Mouse (Mus musculus): ENCODE measurements around the gene Slc26a5. TPM values are rescaled to one million over a fixed set of nuclear protein-coding genes. Genes with fewer than 3 reads are reported as not detected.

Gene Slc26a5
- polyA plus RNA-seq, 1 experiment from 2014 or later: not detected

DNA sequence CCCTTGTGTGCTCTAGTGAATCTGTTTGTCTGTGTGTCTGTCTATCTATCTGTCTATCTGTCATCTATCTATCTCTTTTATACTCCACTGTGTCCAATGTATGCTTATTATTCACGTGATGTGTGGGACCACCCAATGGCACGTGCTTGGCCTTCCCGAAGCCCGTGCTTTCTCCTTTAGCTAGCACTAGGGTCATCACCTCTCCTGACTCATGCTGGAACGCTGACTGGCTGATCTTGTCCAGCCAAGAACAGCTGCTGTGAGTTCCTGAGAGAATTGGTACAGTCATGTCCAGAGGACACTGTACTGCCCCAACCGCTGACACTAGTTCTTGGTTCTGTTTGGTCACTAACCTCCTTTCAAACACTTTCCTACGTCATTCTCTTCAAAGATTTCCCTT, 6.8 kb downstream of the Slc26a5 start:
- ATAC-seq (ENCODE audit: borderline replicate concordance, extremely low read depth, low FRiP score, low TSS enrichment): no peak
- Histone ChIP-seq H3K4me2 (no peak overlapping the region), H3K27me3 (no peaks in the 10 kb centered on the region), H3K4me1 (no peaks in the 10 kb centered on the region), H3K27ac (no peak overlapping the region), H3K4me3 (no peak overlapping the region), H3K9me3 (no peaks in the 10 kb centered on the region), H3K9ac (no peak overlapping the region), H3K36me3 (no peaks in the 10 kb centered on the region)
- WGBS: 70% methylated on average over 7 of the region's 7 CpGs

DNA sequence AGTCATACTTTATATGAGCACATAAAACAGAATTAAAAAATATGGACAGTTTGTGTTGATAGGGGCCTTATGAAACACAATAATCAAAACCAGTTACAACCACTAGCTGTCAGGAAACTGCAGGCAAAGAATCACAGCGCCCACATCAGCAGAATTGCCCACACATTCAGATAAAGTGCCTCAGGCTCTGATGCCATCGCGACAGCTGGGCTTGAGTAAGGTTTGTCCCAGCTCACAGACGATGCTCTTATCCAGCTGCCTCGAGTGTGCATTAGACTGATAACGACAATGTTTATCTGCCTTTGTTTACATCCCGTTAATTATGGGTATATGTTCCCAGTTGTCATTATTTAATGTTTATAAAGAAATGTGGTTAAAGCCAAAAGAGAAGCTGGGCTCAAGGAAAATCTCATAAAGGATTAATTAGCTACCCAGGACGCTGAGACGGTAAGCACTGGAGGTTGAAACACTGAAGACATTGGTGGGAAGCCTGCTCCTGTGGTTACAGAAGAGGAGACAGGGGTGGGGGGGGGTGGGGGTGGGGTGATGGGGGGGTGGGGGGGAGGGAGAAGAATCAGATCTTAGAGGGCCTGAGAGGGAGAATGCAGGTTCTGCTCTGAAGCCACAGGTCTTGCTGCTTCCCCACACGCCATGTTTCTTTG, 13.6 kb downstream of the Slc26a5 start:
- H3K4me2 ChIP-seq: no peak overlapping the region
- no peaks in the 10 kb centered on the region for H3K36me3 ChIP-seq
- H3K27me3 ChIP-seq: no peaks in the 10 kb centered on the region
- no peak overlapping the region for H3K9ac ChIP-seq
- H3K4me1 ChIP-seq: no peaks in the 10 kb centered on the region
- H3K9me3 ChIP-seq: no peaks in the 10 kb centered on the region
- H3K4me3 ChIP-seq: no peak overlapping the region
- no peak overlapping the region for H3K27ac ChIP-seq
- WGBS: 22% methylated on average over 10 of the region's 10 CpGs
- ATAC-seq (ENCODE audit: borderline replicate concordance, extremely low read depth, low FRiP score, low TSS enrichment): 0 out of 2 replicates have a peak, but pooled peaks have one; percentile 39

DNA sequence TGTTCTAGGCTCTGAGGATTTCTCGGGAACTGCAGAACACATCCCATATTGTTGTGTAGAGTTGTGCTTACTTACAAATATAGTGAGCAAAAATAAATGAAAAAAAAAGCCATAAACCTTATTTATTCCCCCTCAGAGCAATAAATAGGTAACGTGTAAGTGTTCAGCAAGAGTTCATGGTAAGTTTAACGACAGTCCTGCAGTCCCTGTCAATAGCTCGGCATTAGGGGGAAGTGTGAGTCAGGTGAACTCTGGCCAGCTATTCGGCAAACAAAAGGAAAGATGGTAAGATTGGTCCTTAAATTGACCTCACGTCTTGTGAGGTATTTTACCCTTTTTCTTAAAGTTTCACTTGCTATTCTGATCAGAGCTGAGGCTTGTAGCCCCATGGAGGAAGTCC, 18.0 kb downstream of the Slc26a5 start:
- H3K4me2 ChIP-seq: no peak overlapping the region
- 64% methylated on average over 6 of the region's 6 CpGs for whole genome bisulfite sequencing
- no peak overlapping the region for H3K4me3 ChIP-seq
- no peak overlapping the region for H3K27ac ChIP-seq
- no peak for ATAC-seq (ENCODE audit: borderline replicate concordance, extremely low read depth, low FRiP score, low TSS enrichment)
- no peaks in the 10 kb centered on the region for H3K9me3 ChIP-seq
- H3K4me1 ChIP-seq: no peaks in the 10 kb centered on the region
- H3K9ac ChIP-seq: no peak overlapping the region
- no peaks in the 10 kb centered on the region for H3K36me3 ChIP-seq
- no peaks in the 10 kb centered on the region for H3K27me3 ChIP-seq

DNA sequence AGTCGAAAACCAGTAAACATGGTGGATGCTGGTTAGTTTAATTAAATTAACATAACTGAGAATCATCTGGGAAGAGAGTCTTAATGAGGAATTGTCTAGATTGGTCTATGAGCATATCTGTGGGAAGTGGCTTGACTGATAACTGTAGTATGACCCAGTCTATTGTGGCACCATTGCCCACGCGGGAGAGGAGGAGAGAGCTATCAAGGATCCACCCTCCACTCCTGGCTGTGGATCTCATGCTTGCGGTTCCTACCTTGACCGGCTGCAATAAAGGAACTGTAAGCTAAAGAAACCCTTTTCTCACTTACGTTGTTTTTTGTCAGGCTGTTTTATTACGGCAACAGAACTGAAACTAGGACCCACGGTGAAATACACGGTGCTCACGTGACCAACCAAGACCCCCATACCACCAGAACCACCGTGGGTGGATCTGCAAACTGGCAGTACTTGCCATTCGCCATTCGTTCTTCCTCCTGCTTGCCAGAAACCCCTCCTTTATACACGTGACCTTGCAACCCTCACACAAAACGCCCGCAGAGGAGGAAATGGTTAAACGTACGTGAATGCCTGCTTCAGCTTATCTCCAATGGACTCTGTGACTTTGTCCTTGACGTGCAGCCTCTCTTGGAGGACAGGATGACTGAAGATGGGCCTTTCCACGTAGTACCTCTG, 18.7 kb downstream of the Slc26a5 start:
- Histone ChIP-seq H3K27me3 (no peaks in the 10 kb centered on the region), H3K4me3 (no peak overlapping the region), H3K4me2 (no peak overlapping the region), H3K36me3 (no peaks in the 10 kb centered on the region), H3K9me3 (no peaks in the 10 kb centered on the region), H3K27ac (no peak overlapping the region), H3K4me1 (no peaks in the 10 kb centered on the region), H3K9ac (no peak overlapping the region)
- 68% methylated on average over 20 of the region's 20 CpGs for WGBS
- ATAC-seq (ENCODE audit: borderline replicate concordance, extremely low read depth, low FRiP score, low TSS enrichment): no peak

DNA sequence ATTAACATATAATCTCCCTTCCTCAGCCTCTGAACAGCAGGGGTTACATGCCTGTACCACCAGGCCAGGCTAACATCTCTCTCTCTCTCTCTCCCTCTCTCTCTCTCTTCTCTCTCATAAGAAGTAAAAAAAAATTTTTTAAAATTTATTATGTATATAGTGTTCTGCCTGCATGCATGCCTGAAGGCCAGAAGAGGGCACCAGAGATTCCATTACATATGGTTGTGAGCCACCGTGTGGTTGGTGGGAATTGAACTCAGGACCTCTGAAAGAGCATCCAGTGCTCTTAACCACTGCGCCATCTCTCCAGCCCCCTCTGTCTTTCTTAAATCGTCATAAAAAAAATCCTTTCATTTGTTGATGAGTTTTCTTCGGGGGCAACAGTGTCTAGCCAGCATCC, 20.7 kb downstream of the Slc26a5 start:
- 62% methylated on average over 4 of the region's 4 CpGs for WGBS
- H3K4me2 ChIP-seq: no peak overlapping the region
- no peaks in the 10 kb centered on the region for H3K36me3 ChIP-seq
- no peaks in the 10 kb centered on the region for H3K9me3 ChIP-seq
- no peak overlapping the region for H3K9ac ChIP-seq
- ATAC-seq (ENCODE audit: borderline replicate concordance, extremely low read depth, low FRiP score, low TSS enrichment): no peak
- H3K27me3 ChIP-seq: no peaks in the 10 kb centered on the region
- no peak overlapping the region for H3K4me3 ChIP-seq
- H3K4me1 ChIP-seq: no peaks in the 10 kb centered on the region
- no peak overlapping the region for H3K27ac ChIP-seq

DNA sequence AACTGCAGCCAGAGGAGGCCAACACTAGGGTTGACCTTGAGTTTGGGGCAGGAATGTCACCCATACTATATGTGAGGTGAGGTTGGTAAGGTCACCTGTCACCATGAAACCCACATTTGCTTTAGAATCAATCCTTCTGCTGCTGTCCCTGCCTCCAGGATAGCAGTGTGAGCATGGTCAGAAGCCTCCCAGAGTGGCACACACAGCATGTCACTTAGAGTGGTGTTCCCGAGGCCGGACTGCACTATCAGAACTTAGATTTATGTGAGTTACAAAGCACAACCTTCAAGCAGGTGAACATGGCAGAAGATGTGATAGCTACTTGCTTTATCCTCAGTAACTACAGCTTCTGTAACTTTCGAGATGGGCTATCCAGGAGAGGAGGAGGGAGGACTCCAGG, 33.6 kb downstream of the Slc26a5 start:
- no peak overlapping the region for H3K9ac ChIP-seq
- H3K9me3 ChIP-seq: no peaks in the 10 kb centered on the region
- no peaks in the 10 kb centered on the region for H3K4me1 ChIP-seq
- H3K4me3 ChIP-seq: no peak overlapping the region
- ATAC-seq (ENCODE audit: borderline replicate concordance, extremely low read depth, low FRiP score, low TSS enrichment): no peak
- no peak overlapping the region for H3K27ac ChIP-seq
- WGBS: 71% methylated on average over 3 of the region's 3 CpGs
- no peaks in the 10 kb centered on the region for H3K27me3 ChIP-seq
- no peaks in the 10 kb centered on the region for H3K36me3 ChIP-seq
- no peak overlapping the region for H3K4me2 ChIP-seq

DNA sequence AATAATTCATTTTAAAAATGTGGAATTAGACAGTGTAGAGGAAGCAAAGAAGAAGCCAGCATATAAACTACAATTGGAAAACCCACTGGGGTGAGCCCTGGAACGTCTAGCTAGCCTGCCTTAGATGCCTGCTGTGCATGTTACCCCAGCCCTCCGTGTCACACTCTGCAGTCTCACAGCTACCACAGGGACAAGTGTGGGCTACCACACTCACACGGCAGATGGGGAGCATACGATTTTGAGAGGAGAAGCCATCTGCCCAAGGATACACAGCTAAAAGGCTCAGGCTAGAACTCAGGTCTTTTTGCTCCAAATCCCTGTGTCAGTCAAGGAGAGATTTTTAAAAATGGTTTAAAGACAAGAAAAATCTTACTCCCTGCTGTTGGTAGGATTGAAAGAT, 36.5 kb downstream of the Slc26a5 start:
- Histone ChIP-seq H3K4me2 (no peak overlapping the region), H3K27ac (no peak overlapping the region), H3K4me1 (no peaks in the 10 kb centered on the region), H3K9me3 (no peaks in the 10 kb centered on the region), H3K4me3 (no peak overlapping the region), H3K36me3 (no peaks in the 10 kb centered on the region), H3K9ac (no peak overlapping the region), H3K27me3 (no peaks in the 10 kb centered on the region)
- 58% methylated on average over 4 of the region's 4 CpGs for WGBS
- no peak for ATAC-seq (ENCODE audit: borderline replicate concordance, extremely low read depth, low FRiP score, low TSS enrichment)

DNA sequence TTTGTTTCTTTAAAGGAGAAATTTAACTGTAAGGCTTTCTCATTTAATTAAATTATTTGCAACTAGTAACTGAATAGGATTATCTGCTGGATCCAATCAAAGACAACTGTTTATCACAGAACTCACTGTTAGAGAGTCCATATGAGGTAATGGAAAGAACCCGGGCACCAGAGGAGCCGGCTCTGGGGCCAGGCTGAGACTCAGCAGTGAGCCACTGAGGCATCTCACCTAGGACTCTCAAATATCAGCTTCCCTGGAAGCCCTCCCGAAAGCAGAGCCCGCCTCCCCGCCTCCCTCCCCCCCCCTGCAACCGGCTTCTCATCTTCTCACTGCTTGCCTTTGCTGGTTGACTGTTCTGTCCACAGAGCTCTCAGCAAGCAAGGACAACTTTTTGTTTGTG, 37.8 kb downstream of the Slc26a5 start:
- WGBS: 5% methylated on average over 6 of the region's 6 CpGs
- ATAC-seq (ENCODE audit: borderline replicate concordance, extremely low read depth, low FRiP score, low TSS enrichment): no peak

DNA sequence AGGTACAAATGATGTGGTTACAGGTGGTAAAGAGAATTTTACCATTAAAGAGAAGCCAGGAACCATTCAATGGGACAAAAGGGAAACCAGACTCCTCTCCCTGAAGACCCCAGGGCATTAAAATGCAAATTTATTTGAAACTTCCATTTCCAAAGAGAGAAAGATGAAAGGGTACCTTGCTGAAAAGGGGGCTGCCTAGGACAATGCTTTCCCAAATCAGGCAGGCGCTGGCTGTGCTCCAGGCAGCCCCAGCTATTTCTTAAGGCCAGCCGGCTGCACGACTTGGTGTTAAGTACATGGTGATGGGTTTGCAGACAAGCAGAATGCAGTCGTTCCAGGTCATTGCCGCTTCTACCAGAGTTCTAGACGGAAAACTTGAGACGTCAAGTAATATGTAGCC, 39.0 kb downstream of the Slc26a5 start:
- H3K27ac ChIP-seq: no peak overlapping the region
- H3K9ac ChIP-seq: no peak overlapping the region
- H3K9me3 ChIP-seq: no peaks in the 10 kb centered on the region
- ATAC-seq (ENCODE audit: borderline replicate concordance, extremely low read depth, low FRiP score, low TSS enrichment): no peak
- no peaks in the 10 kb centered on the region for H3K36me3 ChIP-seq
- H3K4me3 ChIP-seq: no peak overlapping the region
- no peaks in the 10 kb centered on the region for H3K27me3 ChIP-seq
- WGBS: 64% methylated on average over 7 of the region's 7 CpGs
- H3K4me2 ChIP-seq: no peak overlapping the region
- no peaks in the 10 kb centered on the region for H3K4me1 ChIP-seq

More for the DNA sequence above, 37.8 kb downstream of the Slc26a5 start:
- Histone ChIP-seq H3K4me3 (no peak overlapping the region), H3K4me2 (no peak overlapping the region), H3K9me3 (no peaks in the 10 kb centered on the region), H3K36me3 (no peaks in the 10 kb centered on the region), H3K4me1 (no peaks in the 10 kb centered on the region), H3K9ac (no peak overlapping the region), H3K27ac (no peak overlapping the region), H3K27me3 (no peaks in the 10 kb centered on the region)

DNA sequence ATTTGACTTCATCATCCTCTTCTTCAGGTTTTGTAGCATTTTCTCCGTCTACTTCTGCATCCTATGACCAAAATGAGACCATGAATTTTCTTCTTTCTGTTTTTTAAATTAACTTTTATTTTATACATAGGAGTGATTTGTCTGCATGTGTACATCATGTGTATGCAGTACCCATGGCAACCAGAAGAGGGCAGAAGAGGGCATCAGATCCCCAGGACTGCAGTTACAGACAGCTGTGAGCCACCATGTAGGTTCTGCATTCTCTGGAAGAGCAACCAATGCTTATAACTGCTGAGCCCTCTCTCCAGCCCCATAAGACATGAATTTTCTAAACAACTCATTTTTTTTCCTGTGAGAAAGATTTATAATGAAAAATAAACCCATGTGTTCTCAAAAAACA, 51.4 kb downstream of the Slc26a5 start:
- Histone ChIP-seq H3K27ac (no peak overlapping the region), H3K9ac (no peak overlapping the region), H3K9me3 (no peaks in the 10 kb centered on the region), H3K4me2 (no peak overlapping the region), H3K27me3 (no peaks in the 10 kb centered on the region), H3K36me3 (no peaks in the 10 kb centered on the region), H3K4me1 (no peaks in the 10 kb centered on the region), H3K4me3 (no peak overlapping the region)
- 43% methylated on average over 1 of the region's 1 CpGs for WGBS
- ATAC-seq (ENCODE audit: borderline replicate concordance, extremely low read depth, low FRiP score, low TSS enrichment): no peak

DNA sequence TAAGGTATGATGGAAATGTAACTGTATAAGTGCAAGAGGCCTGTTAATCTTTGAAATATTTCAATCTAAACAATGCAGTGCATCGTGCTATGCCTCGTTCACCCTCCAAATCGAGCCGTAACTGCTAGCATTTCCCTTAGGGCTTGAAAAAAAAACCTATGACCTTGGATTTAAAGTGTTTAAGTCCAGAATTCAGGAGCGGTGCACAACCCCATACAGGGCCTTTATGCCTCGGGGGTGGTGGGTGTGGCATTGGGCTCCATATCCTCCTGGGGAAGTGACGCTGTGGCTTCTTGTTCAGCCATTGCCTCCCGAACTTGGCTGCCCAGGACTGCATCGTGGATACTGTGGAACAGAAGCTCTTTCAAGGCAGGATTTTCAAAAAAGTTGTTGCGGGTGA, 54.5 kb downstream of the Slc26a5 start:
- Histone ChIP-seq H3K9me3 (no peaks in the 10 kb centered on the region), H3K4me1 (no peaks in the 10 kb centered on the region), H3K4me2 (no peak overlapping the region), H3K4me3 (no peak overlapping the region), H3K27me3 (no peaks in the 10 kb centered on the region), H3K9ac (no peak overlapping the region), H3K36me3 (no peaks in the 10 kb centered on the region), H3K27ac (no peak overlapping the region)
- WGBS: 72% methylated on average over 10 of the region's 10 CpGs
- ATAC-seq (ENCODE audit: borderline replicate concordance, extremely low read depth, low FRiP score, low TSS enrichment): no peak

DNA sequence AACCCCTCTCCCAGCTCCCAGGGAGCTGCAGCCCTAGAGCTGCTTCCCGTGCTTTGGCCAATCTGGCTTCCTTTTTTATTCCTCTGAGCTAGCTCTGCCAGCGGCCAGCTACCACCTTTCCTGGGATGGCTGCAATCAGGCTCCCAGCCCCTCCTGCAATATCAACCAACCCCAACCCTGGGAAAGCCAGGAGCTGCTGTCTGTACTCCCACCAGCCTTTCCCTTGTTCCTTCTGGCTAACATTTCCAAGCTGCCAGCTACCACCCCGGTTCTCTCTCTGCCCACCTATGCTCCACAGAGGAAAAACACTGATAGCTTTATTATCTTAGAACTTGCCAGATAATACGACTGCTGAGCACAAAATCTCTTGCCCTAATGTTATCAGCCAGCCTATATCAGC, 60.6 kb downstream of the Slc26a5 start:
- H3K27ac ChIP-seq: no peak overlapping the region
- H3K9me3 ChIP-seq: no peaks in the 10 kb centered on the region
- no peaks in the 10 kb centered on the region for H3K4me1 ChIP-seq
- H3K27me3 ChIP-seq: no peaks in the 10 kb centered on the region
- no peak overlapping the region for H3K9ac ChIP-seq
- no peak overlapping the region for H3K4me2 ChIP-seq
- H3K36me3 ChIP-seq: peaks cover 41% of the 10 kb centered on the region
- 76% methylated on average over 4 of the region's 4 CpGs for WGBS
- ATAC-seq (ENCODE audit: borderline replicate concordance, extremely low read depth, low FRiP score, low TSS enrichment): no peak
- H3K4me3 ChIP-seq: no peak overlapping the region
